Mouse (Mus musculus): ENCODE results near the gene Sstr1.

Sstr1 gene

DNA sequence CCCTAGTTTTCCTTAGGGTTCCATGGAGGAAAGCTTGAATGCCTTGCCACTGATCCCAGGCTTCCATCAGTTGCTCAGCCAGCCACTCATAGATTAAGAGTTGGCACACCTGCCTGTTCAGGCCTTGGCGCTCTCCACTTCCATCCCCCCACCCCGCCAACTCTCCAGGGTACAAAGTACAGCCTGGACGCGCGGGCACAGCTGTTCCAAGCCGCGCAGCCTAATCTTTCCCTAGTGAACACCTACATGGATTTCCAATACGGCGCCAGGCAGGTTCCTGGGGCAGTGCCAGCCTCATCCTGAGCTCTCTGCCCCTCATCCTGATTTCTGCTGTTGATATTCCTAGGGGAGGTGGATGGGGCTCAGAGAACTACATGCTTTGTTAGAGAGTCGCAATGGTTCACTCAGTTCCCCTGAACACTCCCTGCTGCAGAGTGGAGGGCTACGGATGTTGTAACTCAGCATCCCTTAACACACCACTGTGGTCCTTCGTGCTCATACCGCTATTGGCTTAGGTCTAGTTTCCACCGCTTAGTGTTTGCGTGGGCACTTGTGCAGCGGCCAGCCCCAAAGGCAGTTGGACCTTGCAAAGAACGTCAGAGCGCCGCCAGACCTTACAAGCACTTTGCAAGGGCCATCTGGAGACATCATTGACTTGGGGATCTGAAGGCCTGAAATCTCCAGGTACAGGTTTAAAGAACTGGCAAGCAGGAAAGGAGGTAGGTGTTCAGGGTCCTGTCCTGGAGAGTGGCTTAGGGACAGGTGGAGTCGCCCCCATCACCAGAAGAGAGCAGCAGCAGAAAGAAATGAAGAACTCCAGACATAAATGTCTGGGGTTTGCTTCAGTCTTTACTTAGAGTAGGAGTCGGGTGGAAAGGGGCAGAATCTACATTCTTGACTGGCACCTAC lies at the start of gene Sstr1:
Gene Sstr1 (plus strand): TSS at position 610 of the 909 bp plus-strand sequence.
- no peak for ATAC-seq (ENCODE audit: insufficient number of reproducible peaks, low FRiP score, low TSS enrichment)

GRCm38 (mm10) chr12:58198810-58199209 lies 12.8 kb upstream of the Sstr1 start:
- no peak for ATAC-seq (ENCODE audit: insufficient number of reproducible peaks, low FRiP score, low TSS enrichment)

DNA sequence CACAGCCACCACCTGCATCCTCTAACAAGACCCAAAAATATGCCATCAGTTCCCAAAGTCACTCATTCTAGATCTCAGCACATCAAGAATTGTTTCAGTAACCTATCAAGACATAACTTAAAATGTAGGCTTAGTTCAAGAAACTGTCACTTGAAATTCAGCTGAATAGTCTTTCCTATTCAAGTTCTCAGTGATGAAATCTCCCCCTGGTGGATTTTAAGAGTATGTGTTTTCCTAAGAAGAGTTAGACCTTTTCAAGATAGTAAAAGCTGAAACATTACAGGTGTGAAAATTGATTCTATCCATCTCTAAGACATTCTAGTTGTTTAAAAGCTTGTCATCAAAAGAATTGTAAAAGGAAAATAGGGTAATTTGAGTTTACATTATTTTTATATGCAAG lies 10.4 kb upstream of the Sstr1 start:
- no peak for ATAC-seq (ENCODE audit: insufficient number of reproducible peaks, low FRiP score, low TSS enrichment)

- ATAC-seq (ENCODE audit: insufficient number of reproducible peaks, low FRiP score, low TSS enrichment), result no peak
Observed at GRCm38 (mm10) chr12:58207956-58208355, 3.6 kb upstream of the Sstr1 start.

GRCm38 (mm10) chr12:58212261-58212923 lies 820 bp downstream of the Sstr1 start:
- no peak for ATAC-seq (ENCODE audit: insufficient number of reproducible peaks, low FRiP score, low TSS enrichment)

DNA sequence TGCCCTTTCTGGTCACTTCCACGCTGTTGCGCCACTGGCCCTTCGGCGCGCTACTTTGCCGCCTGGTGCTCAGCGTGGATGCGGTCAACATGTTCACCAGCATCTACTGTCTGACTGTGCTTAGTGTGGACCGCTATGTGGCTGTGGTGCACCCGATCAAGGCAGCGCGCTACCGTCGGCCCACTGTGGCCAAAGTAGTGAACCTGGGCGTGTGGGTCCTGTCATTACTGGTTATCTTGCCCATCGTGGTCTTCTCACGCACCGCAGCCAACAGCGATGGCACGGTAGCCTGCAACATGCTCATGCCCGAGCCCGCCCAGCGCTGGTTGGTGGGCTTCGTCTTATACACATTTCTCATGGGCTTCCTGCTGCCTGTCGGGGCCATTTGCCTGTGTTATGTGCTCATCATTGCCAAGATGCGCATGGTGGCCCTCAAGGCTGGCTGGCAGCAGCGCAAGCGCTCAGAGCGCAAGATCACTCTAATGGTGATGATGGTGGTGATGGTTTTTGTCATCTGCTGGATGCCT lies 1.4 kb downstream of the Sstr1 start:
- ATAC-seq (ENCODE audit: insufficient number of reproducible peaks, low FRiP score, low TSS enrichment), result no peak

GRCm38 (mm10) chr12:58213451-58214288 lies 2.1 kb downstream of the Sstr1 start:
- no peak for ATAC-seq (ENCODE audit: insufficient number of reproducible peaks, low FRiP score, low TSS enrichment)

DNA sequence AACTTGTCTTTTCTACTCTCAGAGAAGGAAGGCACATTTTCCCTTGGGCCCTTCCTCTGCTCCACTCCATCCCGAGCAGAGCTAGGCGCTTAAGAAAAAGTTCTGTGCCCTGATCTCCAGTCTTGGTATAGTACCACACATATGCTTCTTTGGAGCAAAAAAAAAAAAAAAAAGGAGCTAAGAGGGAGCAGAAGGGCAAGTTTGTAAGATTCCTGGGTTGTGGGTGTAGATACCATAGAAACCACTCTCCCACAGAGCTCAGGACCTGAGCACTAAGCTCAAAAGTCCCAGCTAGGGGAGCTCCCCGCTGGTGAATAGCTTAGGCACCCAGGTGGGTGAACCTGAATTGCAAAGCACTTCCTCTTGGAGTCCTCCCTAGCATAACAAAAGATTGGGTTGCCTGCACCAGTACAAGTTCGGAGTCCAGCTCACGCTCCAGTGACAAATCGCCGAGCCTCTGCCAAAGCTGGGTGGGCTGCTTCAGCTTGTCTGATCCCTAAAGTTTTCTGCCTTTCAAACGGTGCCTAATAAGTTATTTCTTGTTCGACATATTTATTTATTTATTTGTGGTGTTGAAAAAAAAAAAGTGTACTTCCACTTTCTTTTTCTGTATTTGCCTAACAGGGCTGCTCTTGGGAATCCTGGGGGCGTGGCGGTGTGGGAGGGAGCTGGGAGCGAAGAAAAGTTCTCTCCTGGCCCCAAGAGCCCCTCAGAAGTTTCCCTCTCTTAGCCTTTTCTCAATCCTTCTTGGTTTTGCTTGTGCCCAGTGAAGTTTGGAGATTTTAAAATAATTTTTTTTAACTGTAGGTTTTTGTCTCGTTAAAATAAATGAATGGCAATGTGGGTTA lies 2.9 kb downstream of the Sstr1 start:
- no peak for ATAC-seq (ENCODE audit: insufficient number of reproducible peaks, low FRiP score, low TSS enrichment)

GRCm38 (mm10) chr12:58216218-58216617 lies 4.6 kb downstream of the Sstr1 start:
- ATAC-seq (ENCODE audit: insufficient number of reproducible peaks, low FRiP score, low TSS enrichment), result no peak

- no peak for ATAC-seq (ENCODE audit: insufficient number of reproducible peaks, low FRiP score, low TSS enrichment)
Observed at GRCm38 (mm10) chr12:58219078-58219477, 7.5 kb downstream of the Sstr1 start.

- ATAC-seq (ENCODE audit: insufficient number of reproducible peaks, low FRiP score, low TSS enrichment), result no peak
Observed at GRCm38 (mm10) chr12:58225644-58226043, 14.1 kb downstream of the Sstr1 start.

DNA sequence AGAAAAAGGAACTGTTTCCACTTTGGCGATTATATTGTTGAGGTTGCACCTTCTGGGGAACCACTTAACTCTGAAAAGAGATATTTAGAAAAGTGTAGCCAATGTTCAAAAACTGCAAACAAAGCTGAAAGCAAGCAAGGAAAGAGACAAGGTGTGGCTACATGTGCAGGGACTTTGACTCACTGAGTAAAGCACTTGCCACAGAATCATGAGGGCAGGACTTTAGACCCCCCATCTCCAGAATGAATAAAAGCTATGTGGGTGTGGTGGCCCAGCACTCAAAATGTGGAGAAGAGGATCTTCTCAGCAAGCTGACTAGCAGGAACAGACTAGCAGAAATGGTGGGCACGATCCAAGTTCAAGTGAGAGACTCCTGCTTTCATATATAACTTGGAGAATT lies 20.9 kb downstream of the Sstr1 start:
- no peak for ATAC-seq (ENCODE audit: insufficient number of reproducible peaks, low FRiP score, low TSS enrichment)

DNA sequence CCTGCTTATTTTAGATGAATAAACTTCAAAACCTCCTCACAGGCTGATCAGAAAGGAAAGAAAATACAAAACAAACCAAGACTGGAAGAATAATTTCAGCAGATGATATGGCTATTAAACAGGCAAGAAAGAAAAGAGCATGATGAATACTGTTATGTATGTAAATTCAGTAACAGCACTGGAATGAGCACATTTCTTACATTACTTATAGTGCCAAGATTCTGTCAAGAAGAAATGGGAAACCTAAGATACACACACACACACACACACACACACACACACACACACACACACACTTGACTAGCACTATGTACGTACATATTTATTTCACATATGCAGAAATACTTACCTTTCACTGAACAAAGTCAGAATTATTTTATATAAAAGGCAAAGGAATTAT lies 40.3 kb downstream of the Sstr1 start:
- no peak for ATAC-seq (ENCODE audit: insufficient number of reproducible peaks, low FRiP score, low TSS enrichment)

Measured in cerebellum, adult (tissue).